Mouse (Mus musculus): ENCODE results near the gene Slc9a3.

Slc9a3 gene

DNA sequence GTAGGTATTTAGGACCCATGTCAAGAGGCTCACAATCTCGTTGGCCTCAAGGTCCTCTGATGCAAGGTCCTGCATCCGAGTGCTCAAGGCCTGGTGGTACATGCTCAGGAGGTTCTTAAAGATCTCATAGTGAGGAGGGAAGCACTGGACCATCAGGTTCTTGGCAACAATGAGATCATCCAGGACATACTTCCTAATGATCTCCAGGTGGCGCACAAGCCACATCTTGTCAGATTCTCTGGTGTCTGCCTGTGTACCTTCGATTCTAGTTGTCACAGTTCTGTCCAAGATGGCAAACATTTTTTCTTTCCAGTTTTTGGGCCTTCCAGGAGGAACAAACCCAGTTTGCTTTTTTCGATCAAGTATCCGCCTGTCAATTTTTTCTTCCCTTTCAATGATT is 71.4 kb downstream of the Slc9a3 start:
- TF ChIP-seq GATA4 (IDR thresholded peaks at IDR 0.05; ENCODE audit: insufficient replicate concordance, low read length): no peak

DNA sequence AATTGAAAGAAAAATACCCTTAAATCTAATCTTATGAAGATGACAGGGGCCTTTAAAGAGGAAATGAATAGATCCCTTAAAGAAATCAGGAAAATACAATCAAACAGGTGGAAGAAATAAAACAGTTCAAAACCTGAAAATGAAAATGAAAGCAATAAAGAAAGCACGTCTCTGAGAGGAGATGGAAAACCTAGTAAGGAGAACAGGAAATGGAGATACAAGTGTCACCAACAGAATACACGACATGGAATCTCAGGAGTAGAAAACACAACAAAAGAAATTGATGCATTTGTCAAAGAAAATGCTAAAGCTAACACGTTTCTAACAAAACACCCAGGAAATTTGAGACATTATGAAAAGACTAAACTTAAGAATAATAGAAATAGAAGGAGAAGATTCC is 75.2 kb downstream of the Slc9a3 start:
- TF ChIP-seq GATA4 (IDR thresholded peaks at IDR 0.05; ENCODE audit: insufficient replicate concordance, low read length): no peak

DNA sequence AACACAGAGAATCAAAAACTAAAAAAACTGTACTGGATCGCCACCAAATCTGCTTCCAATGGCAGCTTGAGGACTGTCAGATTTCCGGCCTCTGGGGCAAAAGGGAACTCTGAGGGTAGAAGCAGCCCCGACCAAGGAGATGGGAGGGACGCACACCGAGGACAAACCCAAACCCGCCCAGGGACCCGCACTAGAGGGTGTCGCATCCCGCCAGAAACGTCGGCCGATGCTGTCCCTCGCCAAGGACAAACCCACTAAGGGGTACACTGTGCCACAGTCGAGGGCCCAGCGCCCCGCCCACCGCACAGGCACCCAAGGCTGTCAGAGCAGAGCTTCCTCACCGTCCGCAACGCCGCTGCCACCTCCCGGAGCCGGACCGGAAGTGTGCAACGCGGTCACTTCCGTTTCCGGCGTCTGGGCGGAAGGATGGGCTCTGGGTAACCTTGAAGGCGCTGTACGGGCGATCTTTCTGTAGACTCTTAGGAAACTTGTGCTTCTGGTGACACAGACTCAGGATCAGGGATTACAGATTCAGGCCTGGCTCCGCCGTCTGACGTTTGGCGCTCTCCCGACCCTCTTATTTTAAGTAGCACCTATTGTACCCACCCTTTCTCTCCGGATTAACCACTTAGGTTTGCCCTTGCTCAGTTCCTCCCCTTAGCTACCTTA is 87.2 kb downstream of the Slc9a3 start, which contains the start of gene Exoc3:
Gene Exoc3, minus strand, starts transcription at position 416 of the 669 bp plus-strand sequence.
- no peak; the same call in 1 of the 2 replicates for TF ChIP-seq GATA4 (IDR thresholded peaks at IDR 0.05; ENCODE audit: insufficient replicate concordance, low read length)

DNA sequence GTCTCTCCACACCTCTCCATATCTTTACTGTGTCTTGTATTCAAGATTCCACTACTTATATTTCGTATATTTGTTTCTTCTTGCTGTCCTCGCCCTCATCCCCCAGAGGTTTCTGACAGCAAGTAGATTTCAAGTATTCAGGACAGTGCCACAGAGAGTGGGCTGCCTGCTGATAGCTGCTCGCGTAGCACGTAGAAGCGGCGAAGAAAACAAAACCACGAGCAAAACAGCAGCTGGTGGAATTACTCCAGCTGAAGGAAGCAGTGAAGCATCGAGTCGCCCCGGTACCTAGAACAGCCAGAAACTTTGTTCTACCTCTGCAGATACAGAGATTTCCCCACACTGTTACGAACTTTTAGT is 87.7 kb downstream of the Slc9a3 start:
- TF ChIP-seq GATA4 (IDR thresholded peaks at IDR 0.05; ENCODE audit: insufficient replicate concordance, low read length): no peak

GRCm38 (mm10) chr13:74218441-74218840 is 97.2 kb downstream of the Slc9a3 start:
- no peak for TF ChIP-seq GATA4 (IDR thresholded peaks at IDR 0.05; ENCODE audit: insufficient replicate concordance, low read length)

Data from liver, adult (tissue).